Mouse (Mus musculus) gastrocnemius, adult 2 months (tissue): ENCODE measurements around the gene Zfp423. TPM values are rescaled to one million over a fixed set of nuclear protein-coding genes. Genes with fewer than 3 reads are reported as not detected.

Experiments used
- DNase-seq: peaks from one replicate; pipeline ENCODE4 v3.0.0; 2022
- H3K27ac ChIP-seq: fragments of 200-600 bp; 2 replicates; pipeline ENCODE4 v1.8.1; 2022; ENCODE audit warnings: mild to moderate bottlenecking
- H3K4me3 ChIP-seq: fragments of 200-600 bp; 2 replicates; pipeline ENCODE4 v1.8.1; 2022; ENCODE audit warnings: mild to moderate bottlenecking, moderate library complexity
- CTCF ChIP-seq: fragments of 200-600 bp; IDR thresholded peaks from 2 replicates; pipeline ENCODE4 v1.8.1; 2022; ENCODE audit warnings: antibody characterized with exemption, mild to moderate bottlenecking, moderate library complexity
- intact Hi-C: fragments of 180-260 bp; cut with DNase I; formaldehyde crosslinking; loops from one replicate; pipeline ENCODE4 v1.15.1; 2025
- total RNA-seq, 2 experiments: library from RNA; stranded (reverse); gene quantifications; 2 replicates each; pipeline ENCODE4 v1.2.3; 2021

Gene Zfp423
- total RNA-seq, 2 experiments from 2014 or later: 13.0 to 15.6 TPM

DNA sequence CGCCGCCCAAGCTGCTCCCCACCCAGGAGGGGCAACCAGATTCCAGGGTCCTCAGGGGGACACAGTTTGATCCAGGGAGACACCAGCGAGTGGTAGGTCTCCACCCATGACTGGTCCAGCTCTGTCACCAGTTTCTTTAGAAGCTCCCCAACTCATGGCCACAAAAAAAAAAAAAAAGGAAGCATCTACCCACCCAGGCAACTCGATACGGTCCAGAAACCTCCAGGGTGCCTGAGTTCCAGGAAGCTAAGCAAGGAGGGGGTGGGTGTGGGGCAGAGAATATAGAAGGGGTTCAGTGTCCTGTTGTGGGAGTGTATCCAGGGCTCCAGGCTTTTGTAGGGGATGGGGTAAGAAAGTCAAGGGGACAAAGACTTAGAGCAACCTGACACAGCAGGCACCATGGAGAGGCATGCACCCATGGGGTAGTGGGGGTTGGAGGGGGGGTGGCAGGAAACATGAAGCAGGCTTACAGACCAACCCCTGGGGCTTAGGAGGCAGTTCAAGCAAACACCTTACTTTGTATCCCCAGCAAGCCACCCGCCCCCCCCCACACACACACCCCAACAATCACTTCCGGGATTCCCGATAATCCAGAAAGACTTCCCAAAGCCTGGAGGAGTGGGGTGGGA is 20.0 kb downstream of the Zfp423 start:
- Histone ChIP-seq H3K27ac (peak overlapping the region; percentile 95), H3K4me3 (peak overlapping the region; percentile 67)
- DNase-seq: no peak
- intact Hi-C loops: no loop called here
- no peak for TF ChIP-seq CTCF

DNA sequence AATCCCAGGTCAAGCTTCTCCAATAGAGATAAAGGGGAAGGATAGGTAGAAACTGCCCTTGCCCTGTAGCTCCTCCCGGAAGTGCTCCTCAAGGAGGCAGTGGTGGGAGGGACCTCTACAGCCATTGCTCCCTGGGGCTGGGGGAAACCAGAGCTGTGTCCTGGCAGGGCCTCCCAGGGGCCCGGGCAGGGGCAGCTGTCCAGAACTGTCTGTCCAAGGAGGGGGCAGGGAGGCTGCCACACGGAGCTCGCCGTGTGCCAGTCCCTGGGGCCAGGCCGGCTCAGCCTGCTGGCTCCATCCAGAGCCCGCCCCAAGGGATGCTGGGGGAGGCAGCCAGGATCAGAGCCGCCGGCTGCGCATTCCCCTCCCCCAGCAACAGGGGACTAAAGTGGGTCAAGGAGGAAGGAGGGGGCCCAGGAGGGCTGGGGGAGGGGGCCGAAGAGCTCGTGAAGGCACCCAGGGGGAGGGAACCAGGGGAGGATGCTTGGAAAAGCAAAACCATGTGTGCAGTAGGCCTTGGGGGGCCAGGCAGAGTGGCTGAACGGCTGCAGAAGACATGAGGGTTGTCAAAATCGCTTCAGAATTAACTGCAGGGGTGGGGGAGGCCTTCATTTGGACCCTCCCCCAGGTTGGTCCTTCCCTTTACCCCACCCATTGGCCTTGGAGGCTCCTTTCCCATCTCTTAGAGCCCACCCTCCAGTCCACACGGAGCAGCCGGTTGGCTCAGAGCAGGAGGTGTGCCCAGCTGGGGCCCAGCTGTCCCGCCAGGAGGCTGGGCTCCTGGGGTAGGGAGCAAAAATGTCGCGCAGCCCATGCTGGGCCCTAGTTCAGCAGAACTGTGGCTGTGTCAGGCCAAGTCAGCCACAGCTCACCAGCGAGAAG is 20.8 kb downstream of the Zfp423 start:
- TF ChIP-seq CTCF: no peak; the same call in 1 of the 2 replicates
- Histone ChIP-seq H3K4me3 (peak overlapping the region; percentile 67), H3K27ac (peak overlapping the region; percentile 95)
- DNase-seq: peak; percentile 94
- intact Hi-C loops: loop anchor here (1.0 kb wide), 1 partner anchor 10 kb away; no protein-coding TSS in a partner anchor

GRCm38 (mm10) chr8:87937211-87937610 is 22.2 kb downstream of the Zfp423 start:
- no peak overlapping the region for H3K4me3 ChIP-seq
- H3K27ac ChIP-seq: peak overlapping the region; percentile 95; the same call in 1 of the 2 replicates
- no peak for TF ChIP-seq CTCF
- DNase-seq: no peak
- intact Hi-C loops: no loop called here

DNA sequence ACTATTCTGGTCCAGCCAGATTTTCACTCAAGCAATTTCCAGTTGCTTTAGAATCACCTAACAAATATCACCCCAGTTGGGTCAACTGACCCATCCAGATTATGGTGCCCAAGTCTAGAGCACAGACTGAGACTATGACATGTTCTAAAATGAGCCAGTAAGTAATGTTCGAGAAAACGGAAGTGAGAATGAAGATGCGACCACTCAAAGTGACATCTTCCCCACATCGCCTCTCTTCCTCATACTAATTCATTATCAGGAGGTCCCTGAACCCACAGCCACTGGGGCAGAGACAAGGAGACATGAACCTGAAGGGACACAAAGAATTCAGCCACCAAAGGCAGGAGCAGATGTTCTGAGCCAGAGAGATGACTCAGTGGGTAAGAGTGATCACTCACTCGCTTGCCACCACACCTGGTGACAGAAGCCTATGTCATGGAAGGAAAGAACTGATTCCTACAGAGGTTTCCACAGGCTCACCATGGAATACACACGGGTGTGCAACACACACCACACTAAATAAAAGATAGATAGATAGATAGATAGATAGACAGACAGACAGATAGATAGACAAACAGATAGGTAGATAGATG is 24.2 kb downstream of the Zfp423 start:
- no peak for DNase-seq
- TF ChIP-seq CTCF: no peak
- intact Hi-C loops: no loop called here
- Histone ChIP-seq H3K27ac (no peak overlapping the region), H3K4me3 (no peak overlapping the region)

DNA sequence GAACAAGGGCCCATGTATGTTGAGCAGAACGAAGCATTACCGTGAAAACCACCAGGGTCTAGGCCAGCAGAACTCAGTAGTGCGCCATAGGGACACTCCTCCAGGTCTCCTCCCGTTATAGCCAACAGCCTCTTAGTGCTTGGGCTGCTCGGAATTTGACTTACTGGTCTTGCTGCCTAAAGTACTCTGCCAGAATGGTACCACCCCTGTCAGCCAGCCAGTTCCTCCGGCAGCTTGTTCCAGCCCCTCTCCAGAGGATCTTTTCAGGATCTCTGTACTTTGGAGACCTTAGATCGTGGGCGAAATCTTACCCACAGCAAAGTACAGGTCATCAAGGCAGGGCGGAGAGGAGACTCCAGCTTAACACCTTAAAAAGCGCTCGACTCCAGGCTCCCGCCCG is 25.2 kb downstream of the Zfp423 start:
- intact Hi-C loops: no loop called here
- Histone ChIP-seq H3K4me3 (no peak overlapping the region), H3K27ac (peak overlapping the region; percentile 28)
- DNase-seq: no peak
- no peak for TF ChIP-seq CTCF

GRCm38 (mm10) chr8:87933752-87934151 is 25.6 kb downstream of the Zfp423 start:
- Histone ChIP-seq H3K27ac (peak overlapping the region; percentile 28; the same call in 1 of the 2 replicates), H3K4me3 (no peak overlapping the region)
- no peak for DNase-seq
- intact Hi-C loops: no loop called here
- TF ChIP-seq CTCF: no peak

DNA sequence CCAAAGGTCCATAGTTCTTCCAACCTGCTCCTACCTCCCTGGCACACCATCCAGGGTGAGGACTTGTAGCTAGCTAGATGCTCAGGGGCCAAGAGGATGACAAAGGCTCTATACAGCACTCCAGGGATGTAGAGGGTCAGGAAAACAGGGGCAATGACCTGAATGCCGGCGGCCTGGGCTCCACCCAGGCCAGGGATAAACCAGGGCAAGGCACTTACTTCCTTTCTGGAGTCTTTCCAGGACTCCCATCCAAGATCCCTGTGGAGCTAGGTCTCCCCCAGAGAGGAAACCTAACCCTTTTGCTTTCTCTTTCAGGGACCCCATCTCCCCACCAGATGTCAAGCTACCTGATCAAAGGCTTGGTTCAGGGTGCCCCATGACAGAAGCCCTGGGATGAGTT is 30.5 kb downstream of the Zfp423 start:
- Histone ChIP-seq H3K4me3 (no peak overlapping the region; the same call in 1 of the 2 replicates), H3K27ac (peak overlapping the region; percentile 69)
- TF ChIP-seq CTCF: no peak
- DNase-seq: no peak
- intact Hi-C loops: loop anchor here (1.0 kb wide), 1 partner anchor 9 kb away; no protein-coding TSS in a partner anchor

GRCm38 (mm10) chr8:87927034-87927830 is 32.2 kb downstream of the Zfp423 start:
- H3K4me3 ChIP-seq: peak overlapping the region; percentile 43
- H3K27ac ChIP-seq: peak overlapping the region; percentile 83
- intact Hi-C loops: no loop called here
- TF ChIP-seq CTCF: no peak
- peak; percentile 88 for DNase-seq

DNA sequence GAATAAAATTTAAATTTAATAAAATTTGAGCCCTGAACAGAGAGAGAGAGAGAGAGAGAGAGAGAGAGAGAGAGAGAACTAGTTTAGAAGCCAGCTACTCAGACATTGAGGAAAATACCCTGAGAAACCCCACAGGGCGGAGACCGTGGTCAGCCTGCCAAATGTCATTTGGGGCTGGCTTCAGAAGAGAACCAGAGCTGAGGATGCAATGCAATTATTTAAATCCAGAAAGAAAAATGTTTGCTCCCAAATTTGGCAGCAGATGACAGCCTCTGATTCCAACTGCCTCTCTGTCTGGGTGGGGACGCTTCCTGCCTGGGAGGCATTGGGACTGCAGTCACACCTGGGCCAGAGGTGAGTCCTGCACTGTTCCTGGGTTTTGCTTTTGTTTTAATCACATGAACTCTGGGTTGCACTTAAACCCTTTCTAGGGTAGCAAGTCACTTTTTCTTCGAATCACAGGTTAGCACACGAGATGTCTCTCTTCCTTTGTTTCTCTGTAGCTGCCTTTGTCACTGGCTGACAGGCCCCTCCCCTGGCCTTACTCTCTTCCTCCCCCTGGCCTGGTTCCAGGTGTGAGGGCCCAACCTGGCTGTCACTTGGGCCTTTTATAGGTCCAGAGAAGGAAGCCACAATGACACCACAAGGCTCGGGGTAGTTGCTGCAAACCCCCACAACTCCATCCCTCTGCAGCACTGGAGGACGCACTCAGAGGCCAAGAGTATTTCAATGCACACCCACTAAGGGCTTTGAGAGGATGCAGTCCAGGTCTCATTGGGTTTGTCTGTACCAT is 33.1 kb downstream of the Zfp423 start:
- DNase-seq: no peak
- intact Hi-C loops: no loop called here
- no peak overlapping the region for H3K4me3 ChIP-seq
- H3K27ac ChIP-seq: peak overlapping the region; percentile 83
- TF ChIP-seq CTCF: no peak

DNA sequence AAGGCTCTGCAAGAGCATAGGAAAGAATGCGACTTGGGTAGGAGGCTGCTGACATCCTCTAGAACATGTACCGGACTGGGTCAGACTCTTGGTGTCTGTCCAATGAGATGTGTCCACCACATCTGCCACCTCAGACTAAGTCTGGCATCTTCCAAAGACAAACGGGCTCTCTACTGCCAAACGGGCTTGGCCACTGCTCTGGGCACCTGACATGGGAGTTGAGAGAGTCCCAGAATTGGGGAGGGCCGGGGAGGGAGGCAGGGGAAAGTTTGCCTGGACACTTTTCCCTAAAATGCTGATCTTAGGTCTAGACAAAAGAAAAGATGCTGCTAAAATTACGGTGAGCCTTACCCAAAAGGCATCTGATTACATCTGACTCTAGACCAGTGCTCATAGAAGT is 36.5 kb downstream of the Zfp423 start:
- H3K27ac ChIP-seq: peak overlapping the region; percentile 73
- TF ChIP-seq CTCF: no peak
- intact Hi-C loops: no loop called here
- H3K4me3 ChIP-seq: no peak overlapping the region
- DNase-seq: peak; percentile 64

DNA sequence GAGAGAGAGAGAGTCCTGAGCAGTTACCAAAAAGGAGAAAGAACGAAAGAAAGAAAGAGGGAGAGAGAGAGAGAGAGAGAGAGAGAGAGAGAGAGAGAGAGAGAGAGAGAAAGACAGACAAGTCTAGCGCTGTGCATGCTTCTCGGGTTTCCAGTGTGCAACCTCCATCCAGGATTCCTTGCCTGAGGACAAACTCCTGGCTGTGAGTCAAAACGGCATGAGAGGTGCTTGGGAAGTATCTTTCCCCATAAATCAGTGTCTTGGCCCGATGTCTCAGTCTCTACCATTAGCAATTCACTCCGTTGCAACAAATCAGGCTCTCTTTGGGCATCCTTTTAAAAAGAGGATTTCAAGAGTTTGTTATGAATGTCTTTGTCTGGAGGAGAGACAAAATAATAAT is 36.9 kb downstream of the Zfp423 start:
- H3K4me3 ChIP-seq: no peak overlapping the region
- intact Hi-C loops: no loop called here
- TF ChIP-seq CTCF: no peak
- H3K27ac ChIP-seq: peak overlapping the region; percentile 73
- peak; percentile 61 for DNase-seq
